Mouse (Mus musculus): ENCODE data around the gene Mgat5b. TPM values are rescaled to one million over a fixed set of nuclear protein-coding genes. Genes with fewer than 3 reads are reported as not detected.

Mgat5b gene
- polyA plus RNA-seq, 1 experiment from 2014 or later, result 0.05 TPM

GRCm38 (mm10) chr11:116915241-116915640, 3.4 kb upstream of the Mgat5b start:
- no peak for DNase-seq (ENCODE audit: low read depth, low spot score)
- no peak for ATAC-seq
- no peak for TF ChIP-seq CTCF (IDR thresholded peaks at IDR 0.05)
- CTCF ChIA-PET, result interaction anchor here (1.0 kb wide), 1 partner anchor 141 kb away, joined by 3 read pairs; no protein-coding TSS in a partner anchor
- POLR2A ChIA-PET, result no interaction called here
- in situ Hi-C loops (cut with MboI; ENCODE audit: low pct_unique_long_range_greater_than_20kb), result loop anchor here (25.0 kb wide), 1 partner anchor 447 kb away; no protein-coding TSS in a partner anchor
- H3K27me3 ChIP-seq, result peaks cover 39% of the 10 kb centered on the region

- ChIA-PET CTCF (no interaction called here), POLR2A (no interaction called here)
- peaks cover 37% of the 10 kb centered on the region for H3K27me3 ChIP-seq
- no peak for DNase-seq (ENCODE audit: low read depth, low spot score)
- ATAC-seq, result no peak
- in situ Hi-C loops (cut with MboI; ENCODE audit: low pct_unique_long_range_greater_than_20kb), result loop anchor here (25.0 kb wide), 1 partner anchor 445 kb away; no protein-coding TSS in a partner anchor
- no peak for TF ChIP-seq CTCF (IDR thresholded peaks at IDR 0.05)
Observed at GRCm38 (mm10) chr11:116917361-116917760, 1.3 kb upstream of the Mgat5b start.

- ATAC-seq (no peak), DNase-seq (ENCODE audit: low read depth, low spot score) (no peak)
- no peak for TF ChIP-seq CTCF (IDR thresholded peaks at IDR 0.05)
- in situ Hi-C loops (cut with MboI; ENCODE audit: low pct_unique_long_range_greater_than_20kb), result loop anchor here (10.0 to 25.0 kb wide), 2 partner anchors 95 to 443 kb away; no protein-coding TSS in a partner anchor
- peaks cover 36% of the 10 kb centered on the region for H3K27me3 ChIP-seq
- POLR2A ChIA-PET, result no interaction called here
- CTCF ChIA-PET, result no interaction called here
Observed at GRCm38 (mm10) chr11:116919186-116920020, 740 bp downstream of the Mgat5b start.

- ATAC-seq (no peak), DNase-seq (ENCODE audit: low read depth, low spot score) (no peak)
- ChIA-PET CTCF (no interaction called here), POLR2A (no interaction called here)
- H3K27me3 ChIP-seq, result peaks cover 36% of the 10 kb centered on the region
- TF ChIP-seq CTCF (IDR thresholded peaks at IDR 0.05), result no peak
- in situ Hi-C loops (cut with MboI; ENCODE audit: low pct_unique_long_range_greater_than_20kb), result loop anchor here (10.0 to 25.0 kb wide), 2 partner anchors 94 to 442 kb away; no protein-coding TSS in a partner anchor
Observed at GRCm38 (mm10) chr11:116920746-116921145, 2.1 kb downstream of the Mgat5b start.

GRCm38 (mm10) chr11:116922058-116922457, 3.4 kb downstream of the Mgat5b start:
- ChIA-PET CTCF (interaction anchor here (1.7 kb wide), 1 partner anchor 37 kb away, joined by 4 read pairs; no protein-coding TSS in a partner anchor), POLR2A (no interaction called here)
- no peak for ATAC-seq
- DNase-seq (ENCODE audit: low read depth, low spot score), result no peak
- no peak for TF ChIP-seq CTCF (IDR thresholded peaks at IDR 0.05)
- in situ Hi-C loops (cut with MboI; ENCODE audit: low pct_unique_long_range_greater_than_20kb), result loop anchor here (10.0 to 25.0 kb wide), 2 partner anchors 93 to 440 kb away; no protein-coding TSS in a partner anchor
- H3K27me3 ChIP-seq, result peaks cover 34% of the 10 kb centered on the region

- ATAC-seq (no peak), DNase-seq (ENCODE audit: low read depth, low spot score) (no peak)
- ChIA-PET POLR2A (interaction anchor here (0.6 kb wide), 1 partner anchor 33 kb away, joined by 3 read pairs; no protein-coding TSS in a partner anchor), CTCF (no interaction called here)
- TF ChIP-seq CTCF (IDR thresholded peaks at IDR 0.05), result no peak
- peaks cover 25% of the 10 kb centered on the region for H3K27me3 ChIP-seq
- in situ Hi-C loops (cut with MboI; ENCODE audit: low pct_unique_long_range_greater_than_20kb), result loop anchor here (10.0 kb wide), 1 partner anchor 87 kb away; no protein-coding TSS in a partner anchor
Observed at GRCm38 (mm10) chr11:116928031-116928430, 9.4 kb downstream of the Mgat5b start.

GRCm38 (mm10) chr11:116934862-116935261, 16.2 kb downstream of the Mgat5b start:
- ChIA-PET CTCF (no interaction called here), POLR2A (no interaction called here)
- DNase-seq (ENCODE audit: low read depth, low spot score), result no peak
- no peak for TF ChIP-seq CTCF (IDR thresholded peaks at IDR 0.05)
- H3K27me3 ChIP-seq, result peaks cover 17% of the 10 kb centered on the region
- ATAC-seq, result no peak
- in situ Hi-C loops (cut with MboI; ENCODE audit: low pct_unique_long_range_greater_than_20kb), result no loop called here

- no peak for ATAC-seq
Observed at GRCm38 (mm10) chr11:116935354-116935753, 16.7 kb downstream of the Mgat5b start.

GRCm38 (mm10) chr11:116935917-116936316, 17.3 kb downstream of the Mgat5b start:
- ChIA-PET POLR2A (interaction anchor here (0.7 kb wide), 1 partner anchor 91 kb away, joined by 3 read pairs; no protein-coding TSS in a partner anchor), CTCF (interaction anchor here (0.7 kb wide), 1 partner anchor 59 kb away, joined by 3 read pairs; no protein-coding TSS in a partner anchor)
- TF ChIP-seq CTCF (IDR thresholded peaks at IDR 0.05), result no peak
- in situ Hi-C loops (cut with MboI; ENCODE audit: low pct_unique_long_range_greater_than_20kb), result no loop called here
- ATAC-seq, result no peak
- DNase-seq (ENCODE audit: low read depth, low spot score), result no peak
- H3K27me3 ChIP-seq, result peaks cover 17% of the 10 kb centered on the region

More at GRCm38 (mm10) chr11:116935354-116935753, 16.7 kb downstream of the Mgat5b start:
- no peak for TF ChIP-seq CTCF (IDR thresholded peaks at IDR 0.05)
- H3K27me3 ChIP-seq, result peaks cover 17% of the 10 kb centered on the region
- ChIA-PET CTCF (interaction anchor here (0.7 kb wide), 1 partner anchor 60 kb away, joined by 3 read pairs; no protein-coding TSS in a partner anchor), POLR2A (interaction anchor here (0.7 kb wide), 1 partner anchor 92 kb away, joined by 3 read pairs; no protein-coding TSS in a partner anchor)
- in situ Hi-C loops (cut with MboI; ENCODE audit: low pct_unique_long_range_greater_than_20kb), result no loop called here
- no peak for DNase-seq (ENCODE audit: low read depth, low spot score)

GRCm38 (mm10) chr11:116937141-116937540, 18.5 kb downstream of the Mgat5b start:
- H3K27me3 ChIP-seq, result peaks cover 23% of the 10 kb centered on the region
- no peak for TF ChIP-seq CTCF (IDR thresholded peaks at IDR 0.05)
- no peak for ATAC-seq
- POLR2A ChIA-PET, result no interaction called here
- in situ Hi-C loops (cut with MboI; ENCODE audit: low pct_unique_long_range_greater_than_20kb), result no loop called here
- CTCF ChIA-PET, result no interaction called here
- no peak for DNase-seq (ENCODE audit: low read depth, low spot score)
